Mouse (Mus musculus) thymus, postnatal 0 days (tissue): Measurements from ENCODE around the gene 1700001C19Rik. TPM values are rescaled to one million over a fixed set of nuclear protein-coding genes. Genes with fewer than 3 reads are reported as not detected.
A peak's percentile ranks its signal among the peaks of the same experiment; 100 is the strongest.
"Not testable (repeated sequence)": the region's sequence is repeated elsewhere in the genome, so short reads cannot be mapped to it uniquely, and the experiment has no call there.

Experiments
- DNase-seq: peaks from one replicate; pipeline ENCODE4 v3.0.0-alpha.2; 2015; ENCODE audit warnings: low spot score
- polyA plus RNA-seq: library from polyadenylated mRNA; unstranded; fragments of >200 nt; fragmentation: Nextera tagmentation; extraction: Ambion mirVana; gene quantifications from 2 replicates; pipeline ENCODE4 v1.2.1, GENCODE M21; 2015

1700001C19Rik gene
- polyA plus RNA-seq, 1 experiment from 2014 or later = 1.4 TPM

GRCm38 (mm10) chr17:47436156-47436906 lies 845 bp downstream of the 1700001C19Rik start, which contains the start of gene AI661453:
Gene AI661453, plus strand, starts transcription at chr17:47436615.
- peak; percentile 14 for DNase-seq

GRCm38 (mm10) chr17:47430815-47431214 lies 6.4 kb downstream of the 1700001C19Rik start:
- DNase-seq = no peak

- DNase-seq = no peak
These were observed 8.3 kb downstream of the 1700001C19Rik start for GRCm38 (mm10) chr17:47428831-47429304.

GRCm38 (mm10) chr17:47427316-47427715 lies 9.9 kb downstream of the 1700001C19Rik start:
- peak; percentile 59 for DNase-seq

- DNase-seq = no peak
These were observed 13.0 kb downstream of the 1700001C19Rik start for GRCm38 (mm10) chr17:47424186-47424585.

GRCm38 (mm10) chr17:47422616-47423015 lies 14.6 kb downstream of the 1700001C19Rik start:
- not testable (repeated sequence) for DNase-seq

- no peak for DNase-seq
These were observed 15.6 kb downstream of the 1700001C19Rik start for GRCm38 (mm10) chr17:47421566-47421965.

- DNase-seq = no peak
These were observed 17.0 kb downstream of the 1700001C19Rik start for GRCm38 (mm10) chr17:47420195-47420594.

GRCm38 (mm10) chr17:47409897-47410861 lies 27.0 kb downstream of the 1700001C19Rik start:
- DNase-seq = not testable (repeated sequence)

- peak; percentile 69 for DNase-seq
These were observed 28.6 kb downstream of the 1700001C19Rik start for GRCm38 (mm10) chr17:47408558-47408898.

GRCm38 (mm10) chr17:47407717-47408557 lies 29.2 kb downstream of the 1700001C19Rik start:
- no peak for DNase-seq

GRCm38 (mm10) chr17:47400451-47400850 lies 36.7 kb downstream of the 1700001C19Rik start, which contains the start of gene Guca1a:
Gene Guca1a, minus strand, starts transcription at chr17:47400584.
- no peak for DNase-seq

GRCm38 (mm10) chr17:47399091-47399490 lies 38.1 kb downstream of the 1700001C19Rik start:
- DNase-seq = no peak

GRCm38 (mm10) chr17:47395376-47395913 lies 41.7 kb downstream of the 1700001C19Rik start:
- peak; percentile 66 for DNase-seq

- DNase-seq = peak; percentile 24
These were observed 42.8 kb downstream of the 1700001C19Rik start for GRCm38 (mm10) chr17:47394223-47394869.

- peak; percentile 74 for DNase-seq
These were observed 50.5 kb downstream of the 1700001C19Rik start for GRCm38 (mm10) chr17:47386649-47387048.

- DNase-seq = no peak
These were observed 52.0 kb downstream of the 1700001C19Rik start, which contains the start of gene Guca1b for GRCm38 (mm10) chr17:47385145-47385544. Gene Guca1b, plus strand, starts transcription at chr17:47385393.

- no peak for DNase-seq
These were observed 53.1 kb downstream of the 1700001C19Rik start for GRCm38 (mm10) chr17:47384064-47384463.

GRCm38 (mm10) chr17:47383266-47383665 lies 53.9 kb downstream of the 1700001C19Rik start:
- no peak for DNase-seq

GRCm38 (mm10) chr17:47381917-47382316 lies 55.3 kb downstream of the 1700001C19Rik start:
- no peak for DNase-seq
